Mouse (Mus musculus): ENCODE results near the gene St3gal3.

Gene St3gal3

GRCm38 (mm10) chr4:118138891-118139290 lies 4.2 kb upstream of the St3gal3 start:
- DNase-seq, result no peak

GRCm38 (mm10) chr4:118137857-118138256 lies 3.1 kb upstream of the St3gal3 start:
- no peak for DNase-seq

- DNase-seq, result no peak
Measured at GRCm38 (mm10) chr4:118137311-118137710, 2.6 kb upstream of the St3gal3 start.

- DNase-seq, result no peak
Measured at GRCm38 (mm10) chr4:118135414-118135813, 700 bp upstream of the St3gal3 start.

GRCm38 (mm10) chr4:118131329-118131728 lies 3.4 kb downstream of the St3gal3 start:
- DNase-seq, result no peak

- DNase-seq, result no peak
Measured at GRCm38 (mm10) chr4:118123030-118123704, 11.5 kb downstream of the St3gal3 start.

- no peak for DNase-seq
Measured at GRCm38 (mm10) chr4:118122078-118122477, 12.6 kb downstream of the St3gal3 start.

- no peak for DNase-seq
Measured at GRCm38 (mm10) chr4:118117565-118117964, 17.1 kb downstream of the St3gal3 start.

GRCm38 (mm10) chr4:118116098-118116497 lies 18.6 kb downstream of the St3gal3 start:
- no peak for DNase-seq

- DNase-seq, result no peak
Measured at GRCm38 (mm10) chr4:118115132-118115531, 19.6 kb downstream of the St3gal3 start.

- DNase-seq, result no peak
Measured at GRCm38 (mm10) chr4:118112601-118113000, 22.1 kb downstream of the St3gal3 start.

GRCm38 (mm10) chr4:118109649-118110048 lies 25.1 kb downstream of the St3gal3 start:
- peak; percentile 38 for DNase-seq

- DNase-seq, result peak; percentile 52
Measured at GRCm38 (mm10) chr4:118108779-118109178, 25.9 kb downstream of the St3gal3 start.

- DNase-seq, result peak; percentile 33
Measured at GRCm38 (mm10) chr4:118105256-118106053, 29.3 kb downstream of the St3gal3 start.

GRCm38 (mm10) chr4:118103280-118103830 lies 31.4 kb downstream of the St3gal3 start:
- DNase-seq, result no peak

- DNase-seq, result no peak
Measured at GRCm38 (mm10) chr4:118101497-118101896, 33.2 kb downstream of the St3gal3 start.

GRCm38 (mm10) chr4:118099637-118100364 lies 34.9 kb downstream of the St3gal3 start:
- DNase-seq, result peak; percentile 29

- no peak for DNase-seq
Measured at GRCm38 (mm10) chr4:118098571-118098970, 36.1 kb downstream of the St3gal3 start.

- no peak for DNase-seq
Measured at GRCm38 (mm10) chr4:118096069-118096468, 38.6 kb downstream of the St3gal3 start.

- no peak for DNase-seq
Measured at GRCm38 (mm10) chr4:118092784-118093457, 41.8 kb downstream of the St3gal3 start.

- DNase-seq, result no peak
Measured at GRCm38 (mm10) chr4:118090449-118090848, 44.3 kb downstream of the St3gal3 start.

GRCm38 (mm10) chr4:118089939-118090338 lies 44.8 kb downstream of the St3gal3 start:
- DNase-seq, result peak; percentile 50

GRCm38 (mm10) chr4:118088771-118089170 lies 45.9 kb downstream of the St3gal3 start:
- no peak for DNase-seq

All from liver (tissue).